Mouse (Mus musculus) MEL (cell line): ENCODE data around the gene Snx12. TPM values are rescaled to one million over a fixed set of nuclear protein-coding genes. Genes with fewer than 3 reads are reported as not detected.
A peak's percentile ranks its signal among the peaks of the same experiment; 100 is the strongest.

ENCODE experiments used
- DNase-seq: peaks from one replicate; pipeline ENCODE4 v3.0.0; 2011; ENCODE audit warnings: low read depth, low spot score
- H3K27ac ChIP-seq: 2 replicates; pipeline ENCODE4 v1.5.1; 2012; ENCODE audit warnings: low read depth, mild to moderate bottlenecking, control low read depth, low read length, moderate library complexity; ENCODE audit not compliant: control insufficient read depth
- H3K27me3 ChIP-seq, 2 experiments: fragments of 150-350 bp in 1 of 2; sonication (generic) in 1 of 2; 2 replicates each; pipeline ENCODE4 v1.6.1; 2012; ENCODE audit warnings: low read length in 2 of 2, mild to moderate bottlenecking in 2 of 2, improper control_type of control experiment in 1 of 2, moderate library complexity in 1 of 2; ENCODE audit not compliant: insufficient read depth in 2 of 2, control insufficient read depth in 1 of 2
- H3K36me3 ChIP-seq, 2 experiments: 2 replicates each; pipeline ENCODE4 v1.6.1; 2012 to 2014; ENCODE audit warnings: low read length in 2 of 2, improper control_type of control experiment in 1 of 2, inconsistent platforms in 1 of 2, mild to moderate bottlenecking in 1 of 2; ENCODE audit not compliant: insufficient read depth in 2 of 2, control insufficient read depth in 1 of 2
- H3K4me1 ChIP-seq, 2 experiments: fragments of 150-350 bp in 1 of 2; sonication (generic) in 1 of 2; 2 replicates each; pipeline ENCODE4 v1.6.1; 2012; ENCODE audit warnings: low read length in 2 of 2, improper control_type of control experiment in 1 of 2, mild to moderate bottlenecking in 1 of 2; ENCODE audit not compliant: insufficient read depth in 2 of 2, control insufficient read depth in 1 of 2
- H3K4me3 ChIP-seq, 2 experiments: fragments of 150-350 bp in 1 of 2; sonication (generic) in 1 of 2; 2 replicates each; pipeline ENCODE4 v1.5.1; 2012; ENCODE audit warnings: low read depth in 2 of 2, low read length in 2 of 2, mild to moderate bottlenecking in 2 of 2, moderate library complexity in 2 of 2, control low read depth in 1 of 2, improper control_type of control experiment in 1 of 2; ENCODE audit not compliant: control insufficient read depth in 1 of 2, insufficient read depth in 1 of 2
- H3K79me2 ChIP-seq: 2 replicates; pipeline ENCODE4 v1.6.1; 2012; ENCODE audit warnings: mild to moderate bottlenecking, low read length, moderate library complexity; ENCODE audit not compliant: control insufficient read depth, poor library complexity, insufficient read depth
- H3K9ac ChIP-seq: 2 replicates; pipeline ENCODE4 v1.6.1; 2012; ENCODE audit warnings: low read depth, mild to moderate bottlenecking, control low read depth, low read length, moderate library complexity; ENCODE audit not compliant: control insufficient read depth, poor library complexity, severe bottlenecking
- H3K9me3 ChIP-seq: fragments of 150-350 bp; sonication (generic); replicated peaks from 2 replicates; pipeline ENCODE4 v1.6.1; 2012; ENCODE audit warnings: mild to moderate bottlenecking, low read length, improper control_type of control experiment, moderate library complexity; ENCODE audit not compliant: insufficient read depth
- BHLHE40 ChIP-seq: IDR thresholded peaks from 2 replicates; pipeline ENCODE4 v1.6.1; 2012; ENCODE audit warnings: low read depth, mild to moderate bottlenecking, inconsistent platforms, low read length, improper control_type of control experiment, borderline replicate concordance
- CHD1 ChIP-seq: IDR thresholded peaks from 2 replicates; pipeline ENCODE4 v1.6.1; 2012; ENCODE audit warnings: low read depth, mild to moderate bottlenecking, inconsistent platforms, low read length, improper control_type of control experiment
- E2F4 ChIP-seq: IDR thresholded peaks from 2 replicates; pipeline ENCODE4 v1.6.1; 2011; ENCODE audit warnings: low read depth, low read length, improper control_type of control experiment, borderline replicate concordance
- ELF1 ChIP-seq: IDR thresholded peaks from 2 replicates; pipeline ENCODE4 v1.6.1; 2014; ENCODE audit warnings: low read depth, mild to moderate bottlenecking, inconsistent platforms, low read length, improper control_type of control experiment, moderate library complexity
- EP300 ChIP-seq, 2 experiments: IDR thresholded peaks; 2 replicates each; pipeline ENCODE4 v1.6.1; 2011; ENCODE audit warnings: improper control_type of control experiment in 2 of 2, low read length in 2 of 2, low read depth in 1 of 2, mild to moderate bottlenecking in 1 of 2
- ETS1 ChIP-seq: IDR thresholded peaks from 2 replicates; pipeline ENCODE4 v1.6.1; 2012; ENCODE audit warnings: low read depth, mild to moderate bottlenecking, inconsistent platforms, low read length, improper control_type of control experiment, moderate library complexity
- GATA1 ChIP-seq: IDR thresholded peaks from 2 replicates; pipeline ENCODE4 v1.6.1; 2011; ENCODE audit warnings: low read depth, low read length, improper control_type of control experiment
- HCFC1 ChIP-seq: IDR thresholded peaks from 2 replicates; pipeline ENCODE4 v1.6.1; 2012; ENCODE audit warnings: low read depth, mild to moderate bottlenecking, inconsistent platforms, low read length, improper control_type of control experiment, moderate library complexity
- JUND ChIP-seq: IDR thresholded peaks from 2 replicates; pipeline ENCODE4 v1.6.1; 2011; ENCODE audit warnings: low read depth, mild to moderate bottlenecking, improper control_type of control experiment, low read length
- KAT2A ChIP-seq: conservative IDR thresholded peaks from 2 replicates; pipeline ENCODE4 v1.6.1; 2012; ENCODE audit warnings: low read depth, low read length, improper control_type of control experiment, inconsistent platforms
- MAZ ChIP-seq: IDR thresholded peaks from 2 replicates; pipeline ENCODE4 v1.6.1; 2012; ENCODE audit warnings: low read depth, mild to moderate bottlenecking, inconsistent platforms, low read length, improper control_type of control experiment
- MXI1 ChIP-seq: IDR thresholded peaks from 2 replicates; pipeline ENCODE4 v1.6.1; 2011; ENCODE audit warnings: mild to moderate bottlenecking, low read depth, low read length, improper control_type of control experiment
- MYB ChIP-seq: IDR thresholded peaks from 2 replicates; pipeline ENCODE4 v1.6.1; 2011; ENCODE audit warnings: mild to moderate bottlenecking, low read depth, low read length, improper control_type of control experiment
- MYC ChIP-seq: IDR thresholded peaks from 2 replicates; pipeline ENCODE4 v1.6.1; 2011; ENCODE audit warnings: low read depth, mild to moderate bottlenecking, low read length, improper control_type of control experiment, moderate library complexity
- NELFE ChIP-seq: IDR thresholded peaks from 2 replicates; pipeline ENCODE4 v1.6.1; 2011; ENCODE audit warnings: low read depth, low read length, improper control_type of control experiment
- POLR2AphosphoS2 ChIP-seq: IDR thresholded peaks from 2 replicates; pipeline ENCODE4 v1.6.1; 2011; ENCODE audit warnings: low read length, improper control_type of control experiment
- RAD21 ChIP-seq: IDR thresholded peaks from 2 replicates; pipeline ENCODE4 v1.6.1; 2011; ENCODE audit warnings: mild to moderate bottlenecking, low read depth, low read length, improper control_type of control experiment
- SMC3 ChIP-seq: IDR thresholded peaks from 2 replicates; pipeline ENCODE4 v1.6.1; 2011; ENCODE audit warnings: low read depth, low read length, improper control_type of control experiment
- TAL1 ChIP-seq: IDR thresholded peaks from 2 replicates; pipeline ENCODE4 v1.6.1; 2012; ENCODE audit warnings: mild to moderate bottlenecking, inconsistent platforms, low read length, moderate library complexity, mixed read lengths
- TBP ChIP-seq: IDR thresholded peaks from 2 replicates; pipeline ENCODE4 v1.8.0; 2011; ENCODE audit warnings: low read depth, low read length, improper control_type of control experiment
- TCF12 ChIP-seq: IDR thresholded peaks from 2 replicates; pipeline ENCODE4 v1.6.1; 2014; ENCODE audit warnings: low read depth, mild to moderate bottlenecking, inconsistent platforms, low read length, improper control_type of control experiment, moderate library complexity
- USF1 ChIP-seq: IDR thresholded peaks from 2 replicates; pipeline ENCODE4 v1.6.1; 2014; ENCODE audit warnings: low read depth, mild to moderate bottlenecking, inconsistent platforms, low read length, improper control_type of control experiment, moderate library complexity
- USF2 ChIP-seq, 2 experiments: IDR thresholded peaks; 2 replicates each; pipeline ENCODE4 v1.6.1; 2011 to 2012; ENCODE audit warnings: improper control_type of control experiment in 2 of 2, low read length in 2 of 2, borderline replicate concordance in 1 of 2, inconsistent platforms in 1 of 2, low read depth in 1 of 2, mild to moderate bottlenecking in 1 of 2; ENCODE audit not compliant: insufficient read depth in 1 of 2
- ZMIZ1 ChIP-seq: IDR thresholded peaks from 2 replicates; pipeline ENCODE4 v1.6.1; 2012; ENCODE audit warnings: low read depth, mild to moderate bottlenecking, inconsistent platforms, low read length, improper control_type of control experiment, moderate library complexity
- ZNF384 ChIP-seq: IDR thresholded peaks from 2 replicates; pipeline ENCODE4 v1.6.1; 2012; ENCODE audit warnings: low read depth, mild to moderate bottlenecking, inconsistent platforms, low read length, improper control_type of control experiment
- polyA plus RNA-seq, 2 experiments: library from polyadenylated mRNA; stranded (reverse) in 1 of 2; unstranded in 1 of 2; fragments of >175 nt in 1 of 2; fragments of >200 nt in 1 of 2; gene quantifications; 2 replicates each; pipeline versions ENCODE4 v1.2.1 to v1.2.4; 2012; ENCODE audit warnings: low replicate concordance in 2 of 2, low read depth in 1 of 2; ENCODE audit not compliant: insufficient read length in 2 of 2, insufficient read depth in 1 of 2, missing spikeins in 1 of 2
- total RNA-seq: library from RNA; depleted of rRNA; stranded (reverse); fragments of 300-350 nt; gene quantifications from 2 replicates; pipeline ENCODE4 v1.2.3, GENCODE M21; 2012

Gene Snx12
- total and polyA plus RNA-seq, 3 experiments, result 22.7 to 32.5 TPM; not detected in 1

- TF ChIP-seq TCF12, result 0 out of 2 replicates have a peak, but pooled peaks have one; percentile 48
- peak; percentile 74 for TF ChIP-seq GATA1
- TF ChIP-seq E2F4, result no peak
- TF ChIP-seq MAZ, result peak; percentile 80; the same call in 1 of the 2 replicates
- TF ChIP-seq MYC, result peak; percentile 72; the same call in 1 of the 2 replicates
- TF ChIP-seq SMC3, result no peak
- TF ChIP-seq ZNF384, result no peak
- TF ChIP-seq, all 39 proteins: peak for 18
Measured at GRCm38 (mm10) chrX:101253952-101254729, 31.8 kb upstream of the Snx12 start, which contains the start of gene Foxo4 (continued).

- H3K9me3 ChIP-seq, result no peaks in the 10 kb centered on the region
- H3K36me3 ChIP-seq, result no peaks in the 10 kb centered on the region
- no peak overlapping the region for H3K27ac ChIP-seq
- H3K9ac ChIP-seq, result no peak overlapping the region
- H3K4me3 ChIP-seq, result no peak overlapping the region
- H3K4me1 ChIP-seq, result no peaks in the 10 kb centered on the region
- no peaks in the 10 kb centered on the region for H3K79me2 ChIP-seq
- no peak for DNase-seq
- 0 out of 4 replicates have a peak, but pooled peaks cover 0 to 3% of the 10 kb centered on the region in 2 experiments for H3K27me3 ChIP-seq
- TF ChIP-seq CHD1, result no peak
- TF ChIP-seq POLR2AphosphoS2, result no peak
- TF ChIP-seq ZNF384, result no peak
- TF ChIP-seq USF1, result no peak
- TF ChIP-seq JUND, result no peak
- no peak for TF ChIP-seq ZMIZ1
- no peak for TF ChIP-seq ETS1
- no peak for TF ChIP-seq ELF1
- no peak for TF ChIP-seq GATA1
- no peak for TF ChIP-seq NELFE
- TF ChIP-seq MAZ, result no peak
Measured at GRCm38 (mm10) chrX:101245011-101245410, 22.6 kb upstream of the Snx12 start.

- Histone ChIP-seq H3K27ac (no peak overlapping the region), H3K27me3 (no peaks in the 10 kb centered on the region), H3K4me3 (peak overlapping the region; percentile 36 to 70), H3K79me2 (peaks cover 8% of the 10 kb centered on the region)
- TF ChIP-seq MAZ (no peak), USF2 (IDR thresholded peaks at IDR 0.05; ENCODE audit: borderline replicate concordance in 1 of 2, insufficient read depth in 1 of 2, low read depth in 1 of 2, low read length in 2 of 2) (no peak), BHLHE40 (no peak), ELF1 (no peak), RAD21 (no peak), KAT2A (no peak), HCFC1 (no peak), MXI1 (no peak), MYB (no peak), EP300 (IDR thresholded peaks at IDR 0.05; ENCODE audit: low read depth in 1 of 2, low read length in 2 of 2) (no peak), TBP (no peak), TAL1 (no peak), ZNF384 (no peak), GATA1 (no peak), MYC (no peak), ZMIZ1 (no peak), JUND (no peak), NELFE (no peak)
- TF ChIP-seq, all 39 proteins: peak for 0
- peaks cover 0 to 3% of the 10 kb centered on the region in 2 experiments; a peak in 1 of 4 replicates for H3K4me1 ChIP-seq
- DNase-seq, result no peak
- peaks cover 0 to 9% of the 10 kb centered on the region in 2 experiments; a peak in 2 of 4 replicates for H3K36me3 ChIP-seq
- H3K9me3 ChIP-seq, result no peaks in the 10 kb centered on the region
- peak overlapping the region; percentile 41 for H3K9ac ChIP-seq
Measured at GRCm38 (mm10) chrX:101222796-101223162, 416 bp upstream of the Snx12 start.
